26 mouse cellular contexts compared by ENCODE assay signal in genomic region chr4:86718878-86719577, GRCm38 (mm10). TPM values are rescaled to one million over a fixed set of nuclear protein-coding genes. Genes with fewer than 3 reads are reported as not detected.
DNase-seq lines count a peak whose midpoint lies in the region; ATAC-seq and TF ChIP-seq lines count a peak whose summit lies in the region.
"Had no signal": no experiment of that assay in that cellular context is flagged by ENCODE, and none has a peak within 500 bp of the region (broad histone marks: within the 10 kb centered on the region; RNA-seq: fewer than 3 reads in every experiment).

No protein-coding gene starts in this region.

- 50% methylated on average over 4 of the region's 4 CpGs for WGBS in liver, postnatal 0 days (ENCODE audit: insufficient replicate concordance)
- 55% methylated on average over 4 of the region's 4 CpGs for WGBS in liver, embryonic 12.5 days (ENCODE audit: insufficient replicate concordance)
- WGBS in intestine, embryonic 15.5 days: 68% methylated on average over 4 of the region's 4 CpGs
- 69% methylated on average over 4 of the region's 4 CpGs for WGBS in kidney, embryonic 15.5 days

- no peak overlapping the region for H3K4me3 ChIP-seq in liver, postnatal 0 days (ENCODE audit: low read depth, low read length)
- H3K4me3 ChIP-seq in liver, embryonic 12.5 days: no peak overlapping the region
- H3K4me3 ChIP-seq in intestine, embryonic 15.5 days (replicated peaks): no peak overlapping the region
- H3K4me3 ChIP-seq in myocyte: no peak overlapping the region
- H3K4me3 ChIP-seq in kidney, embryonic 15.5 days (replicated peaks): no peak overlapping the region
- H3K4me3 ChIP-seq: forebrain, embryonic 13.5 days; hindbrain, embryonic 12.5 days had no signal

- peak overlapping the region; percentile 44 for H3K27ac ChIP-seq in liver, postnatal 0 days (ENCODE audit: low read depth)
- H3K27ac ChIP-seq in liver, embryonic 12.5 days: no peak overlapping the region
- no peak overlapping the region for H3K27ac ChIP-seq in intestine, embryonic 15.5 days
- no peak overlapping the region for H3K27ac ChIP-seq in kidney, embryonic 15.5 days
- H3K27ac ChIP-seq: forebrain, embryonic 13.5 days; hindbrain, embryonic 12.5 days; hindbrain, postnatal 0 days had no signal

- no peaks in the 10 kb centered on the region for H3K9me3 ChIP-seq in liver, postnatal 0 days (ENCODE audit: low read length)
- H3K9me3 ChIP-seq in liver, embryonic 12.5 days (replicated peaks): no peaks in the 10 kb centered on the region
- no peaks in the 10 kb centered on the region for H3K9me3 ChIP-seq in intestine, embryonic 15.5 days
- H3K9me3 ChIP-seq in kidney, embryonic 15.5 days (replicated peaks): no peaks in the 10 kb centered on the region
- H3K9me3 ChIP-seq: forebrain, embryonic 13.5 days; hindbrain, embryonic 12.5 days had no signal

- no peaks in the 10 kb centered on the region for H3K36me3 ChIP-seq in liver, postnatal 0 days (replicated peaks; ENCODE audit: insufficient read depth, low read length)
- no peaks in the 10 kb centered on the region for H3K36me3 ChIP-seq in liver, embryonic 12.5 days
- no peaks in the 10 kb centered on the region for H3K36me3 ChIP-seq in intestine, embryonic 15.5 days
- H3K36me3 ChIP-seq in myocyte (ENCODE audit: control insufficient read depth, insufficient read depth): no peaks in the 10 kb centered on the region
- H3K36me3 ChIP-seq in kidney, embryonic 15.5 days: no peaks in the 10 kb centered on the region
- H3K36me3 ChIP-seq: hindbrain, embryonic 12.5 days had no signal

- no peaks in the 10 kb centered on the region for H3K4me1 ChIP-seq in liver, postnatal 0 days (ENCODE audit: insufficient read depth)
- no peaks in the 10 kb centered on the region for H3K4me1 ChIP-seq in liver, embryonic 12.5 days
- H3K4me1 ChIP-seq in intestine, embryonic 15.5 days (replicated peaks): no peaks in the 10 kb centered on the region; the same call in 1 of the 2 replicates
- H3K4me1 ChIP-seq in kidney, embryonic 15.5 days: peaks cover 4% of the 10 kb centered on the region; the same call in 1 of the 2 replicates
- H3K4me1 ChIP-seq: forebrain, embryonic 13.5 days; hindbrain, embryonic 12.5 days had no signal

- no peak for TF ChIP-seq POLR2A in myocyte (IDR thresholded peaks at IDR 0.05; ENCODE audit: insufficient read length, low read depth)

- no peaks in the 10 kb centered on the region for H3K79me2 ChIP-seq in myocyte (ENCODE audit: control insufficient read depth, insufficient read depth)

- no peak overlapping the region for H3K4me2 ChIP-seq in liver, postnatal 0 days (ENCODE audit: low read depth, low read length)
- no peak overlapping the region for H3K4me2 ChIP-seq in liver, embryonic 12.5 days
- no peak overlapping the region for H3K4me2 ChIP-seq in intestine, embryonic 15.5 days (replicated peaks)
- H3K4me2 ChIP-seq in myocyte (ENCODE audit: low read depth): no peak overlapping the region
- no peak overlapping the region for H3K4me2 ChIP-seq in kidney, embryonic 15.5 days
- H3K4me2 ChIP-seq: forebrain, embryonic 13.5 days; hindbrain, embryonic 12.5 days; liver, embryonic 11.5 days had no signal

- peak; percentile 84 for ATAC-seq in liver, postnatal 0 days
- ATAC-seq in liver, embryonic 12.5 days: no peak
- ATAC-seq in intestine, embryonic 15.5 days: peak; percentile 71
- ATAC-seq in kidney, embryonic 15.5 days (replicated peaks; ENCODE audit: low FRiP score): no peak
- ATAC-seq: CD4-positive, CD25-positive, alpha-beta regulatory T cell, adult 4 months; forebrain, embryonic 13.5 days; hindbrain, postnatal 0 days; lung, postnatal 0 days had no signal

- H3K9ac ChIP-seq in liver, postnatal 0 days (replicated peaks): no peak overlapping the region
- no peak overlapping the region for H3K9ac ChIP-seq in liver, embryonic 12.5 days
- no peak overlapping the region for H3K9ac ChIP-seq in intestine, embryonic 15.5 days
- H3K9ac ChIP-seq in kidney, embryonic 15.5 days: no peak overlapping the region
- H3K9ac ChIP-seq: forebrain, embryonic 13.5 days; hindbrain, embryonic 12.5 days had no signal

- no peaks in the 10 kb centered on the region for H3K27me3 ChIP-seq in liver, postnatal 0 days (ENCODE audit: insufficient read depth, low read length)
- H3K27me3 ChIP-seq in liver, embryonic 12.5 days (replicated peaks): no peaks in the 10 kb centered on the region
- H3K27me3 ChIP-seq in intestine, embryonic 15.5 days (replicated peaks): no peaks in the 10 kb centered on the region
- no peaks in the 10 kb centered on the region for H3K27me3 ChIP-seq in myocyte (ENCODE audit: control insufficient read depth, insufficient read depth, insufficient read length)
- no peaks in the 10 kb centered on the region for H3K27me3 ChIP-seq in kidney, embryonic 15.5 days
- H3K27me3 ChIP-seq: forebrain, embryonic 13.5 days; hindbrain, embryonic 12.5 days had no signal

- no peak overlapping the region for H3ac ChIP-seq in myocyte (ENCODE audit: control insufficient read depth, insufficient read length)

- no peak for TF ChIP-seq CTCF in liver, postnatal 0 days (IDR thresholded peaks at IDR 0.05; ENCODE audit: low read depth)

- no peak for DNase-seq in liver, postnatal 0 days
- DNase-seq in left cerebral cortex, adult 18-20 months (ENCODE audit: low spot score in 2 of 2): no peak
- no peak for DNase-seq in frontal cortex, postnatal 36 days (ENCODE audit: low spot score in 2 of 2)
- DNase-seq in gastrocnemius, postnatal 10 days: no peak
- DNase-seq: adrenal gland, adult 8-10 months; cerebellum, adult 8-10 months; cerebellum, postnatal 25 days; gastrocnemius, postnatal 36 days; heart, postnatal 14 days; kidney, adult 2 months; kidney, postnatal 10 days; lung, adult 18-20 months; lung, postnatal 4 days; midbrain, embryonic 14.5 days; right cerebral cortex, postnatal 4 days; thymus, postnatal 14 days had no signal

- no peak for TF ChIP-seq EP300 in liver, postnatal 0 days (IDR thresholded peaks at IDR 0.05; ENCODE audit: low read depth)

TF ChIP-seq in myocyte, 11 proteins besides CTCF, POLR2A, EP300 and RAD21:
- no peak for TF ChIP-seq MYOG (IDR thresholded peaks at IDR 0.05; ENCODE audit: control insufficient read depth in 1 of 3, insufficient read depth in 1 of 3, insufficient read length in 2 of 3, low read depth in 2 of 3)
- TF ChIP-seq CEBPB (IDR thresholded peaks at IDR 0.05; ENCODE audit: insufficient read depth, poor library complexity, severe bottlenecking): 0 out of 2 replicates have a peak, but pooled peaks have one; percentile 21
- TF ChIP-seq MYOD1 (IDR thresholded peaks at IDR 0.05; ENCODE audit: control insufficient read depth in 1 of 3, insufficient read length in 2 of 3, low read depth in 2 of 3): no peak
- no peak for TF ChIP-seq TCF3 (IDR thresholded peaks at IDR 0.05; ENCODE audit: insufficient read length, low read depth)

RNA-seq across cellular contexts. Expression of gene Dennd4c, which starts 29.3 kb away (rescaled TPM):
- polyA plus RNA-seq in liver, postnatal 0 days (2015; fragmentation: Nextera tagmentation; extraction: Ambion mirVana): 1.4 and 1.8 TPM in 2 replicates
- 4.9 and 6.9 TPM in 2 replicates for polyA plus RNA-seq in liver, embryonic 12.5 days (2016; fragmentation: Nextera tagmentation; extraction: Ambion mirVana)
- 4.7 and 5.8 TPM in 2 replicates for polyA plus RNA-seq in intestine, embryonic 15.5 days (2015; fragmentation: Nextera tagmentation; extraction: Ambion mirVana)
- 2.5 TPM for polyA plus RNA-seq in myocyte (2012; fragmentation: generic; extraction: Trizol)
- total RNA-seq in left cerebral cortex, adult 18-20 months (2021): 10 to 100 TPM; 10.2 to 11.6 TPM
- total RNA-seq in gastrocnemius, postnatal 10 days (2021): 10 to 100 TPM; 18.4 to 22.1 TPM
- 6.8 and 8.5 TPM in 2 replicates for polyA plus RNA-seq in kidney, embryonic 15.5 days (2015; fragmentation: Nextera tagmentation; extraction: Ambion mirVana)

RNA-seq across cellular contexts. Expression of gene Plin2, which starts 49.2 kb away (rescaled TPM):
- 451 and 487 TPM in 2 replicates for polyA plus RNA-seq in liver, postnatal 0 days (2015; fragmentation: Nextera tagmentation; extraction: Ambion mirVana)
- polyA plus RNA-seq in liver, embryonic 12.5 days (2016; fragmentation: Nextera tagmentation; extraction: Ambion mirVana): 129 and 134 TPM in 2 replicates
- polyA plus RNA-seq in intestine, embryonic 15.5 days (2015; fragmentation: Nextera tagmentation; extraction: Ambion mirVana): 144 and 164 TPM in 2 replicates
- polyA plus RNA-seq in myocyte (2012; fragmentation: generic; extraction: Trizol): 247 TPM
- 10 to 100 TPM in 1 of 2 experiments, 1 to 10 TPM in 1; 9.4 to 12.4 TPM for total RNA-seq in left cerebral cortex, adult 18-20 months (2021)
- 10 to 100 TPM; 69.6 to 84.5 TPM for total RNA-seq in gastrocnemius, postnatal 10 days (2021)
- polyA plus RNA-seq in kidney, embryonic 15.5 days (2015; fragmentation: Nextera tagmentation; extraction: Ambion mirVana): 58.0 and 70.8 TPM in 2 replicates

Comparison
In these comparisons a context has a peak if more than half of its experiments do, and no peak if none do; other contexts are left out.
1. ATAC-seq: peak in liver, postnatal 0 days (single experiment) and intestine, embryonic 15.5 days (single experiment); none in liver, embryonic 12.5 days (single experiment) and kidney, embryonic 15.5 days (single experiment).